In genomic region chr10:116581369-116581718, GRCm38 (mm10) we compare ENCODE assay signal across 8 mouse cellular contexts. TPM values are rescaled to one million over a fixed set of nuclear protein-coding genes. Genes with fewer than 3 reads are reported as not detected.
DNase-seq lines count a peak whose midpoint lies in the region; ATAC-seq lines count a peak whose summit lies in the region.

Gene Cnot2, minus strand, starts transcription at chr10:116581511.

- H3K27ac ChIP-seq in hindbrain, embryonic 13.5 days, result peak within 1 kb of the TSS; percentile 100

- peak; percentile 78 for ATAC-seq in hindbrain, embryonic 13.5 days (ENCODE audit: low FRiP score)

- peak; percentile 93 for DNase-seq in NIH3T3 (ENCODE audit: low read depth)
- DNase-seq in cerebellum, postnatal 10 days, result peak; percentile 99
- DNase-seq in frontal cortex, postnatal 14 days (ENCODE audit: low spot score in 2 of 2), result peak; percentile 85 to 95
- DNase-seq in layer of hippocampus, postnatal 25 days (ENCODE audit: extremely low spot score in 1 of 2, low spot score in 1 of 2), result peak; percentile 97
- peak; percentile 93 for DNase-seq in lung, postnatal 25 days (ENCODE audit: low spot score)
- peak; percentile 95 for DNase-seq in retina, embryonic 14.5 days (ENCODE audit: low spot score)
- DNase-seq in thymus, postnatal 4 days, result peak; percentile 96

- peak within 1 kb of the TSS; percentile 96 for H3K9ac ChIP-seq in hindbrain, embryonic 13.5 days

- H3K4me3 ChIP-seq in hindbrain, embryonic 13.5 days, result peak within 1 kb of the TSS; percentile 92

- H3K4me1 ChIP-seq in hindbrain, embryonic 13.5 days (replicated peaks), result peaks cover 30% of the 10 kb centered on the region

- peaks cover 9% of the 10 kb centered on the region for H3K36me3 ChIP-seq in hindbrain, embryonic 13.5 days

- no peaks in the 10 kb centered on the region for H3K9me3 ChIP-seq in hindbrain, embryonic 13.5 days

- H3K4me2 ChIP-seq in hindbrain, embryonic 13.5 days, result peak within 1 kb of the TSS; percentile 72

- WGBS in hindbrain, embryonic 13.5 days, result under 1% methylated on average over 39 of the region's 47 CpGs

- no peaks in the 10 kb centered on the region for H3K27me3 ChIP-seq in hindbrain, embryonic 13.5 days

RNA-seq across cellular contexts. Expression of gene Cnot2, which starts in this region (rescaled TPM):
- 98.2 and 104 TPM in 2 replicates for polyA plus RNA-seq in hindbrain, embryonic 13.5 days (2015; fragmentation: Nextera tagmentation; extraction: Ambion mirVana)
- 10 to 100 TPM; 76.4 to 79.8 TPM for total RNA-seq in layer of hippocampus, postnatal 25 days (2021)

Comparison
In these comparisons a context has a peak if more than half of its experiments do, and no peak if none do; other contexts are left out.
1. Peak in every context shown above with its lines: DNase-seq, ATAC-seq, H3K4me3 ChIP-seq and H3K27ac ChIP-seq.